Mouse (Mus musculus) erythroblast, adult 5-6 weeks (primary cell): ENCODE results near the gene Lsm7. TPM values are rescaled to one million over a fixed set of nuclear protein-coding genes. Genes with fewer than 3 reads are reported as not detected.
"Not testable (repeated sequence)": the region's sequence is repeated elsewhere in the genome, so short reads cannot be mapped to it uniquely, and the experiment has no call there.

Experiments
- ATAC-seq: replicated peaks from 2 replicates; pipeline ENCODE4 v1.8.0; 2016; ENCODE audit warnings: moderate number of reproducible peaks, mild to moderate bottlenecking, moderate TSS enrichment, inconsistent platforms; ENCODE audit not compliant: poor library complexity, low FRiP score, severe bottlenecking
- total RNA-seq, 2 experiments: library from RNA; stranded (forward) in 1 of 2; stranded (reverse) in 1 of 2; fragments of 150-400 nt in 1 of 2; fragments of 200-764, 138-1000 nt in 1 of 2; gene quantifications; 2 replicates each; pipeline versions ENCODE4 v1.2.3 to v1.2.4; 2015 to 2017; ENCODE audit warnings: low replicate concordance in 2 of 2

The Lsm7 gene
- total RNA-seq, 2 experiments from 2014 or later, result 33.2 to 59.8 TPM

GRCm38 (mm10) chr10:80841685-80842084 is 13.3 kb downstream of the Lsm7 start:
- no peak for ATAC-seq

GRCm38 (mm10) chr10:80839848-80840247 is 15.2 kb downstream of the Lsm7 start:
- no peak for ATAC-seq

- ATAC-seq, result no peak
Measured at GRCm38 (mm10) chr10:80838346-80838912, 16.6 kb downstream of the Lsm7 start.

- no peak for ATAC-seq
Measured at GRCm38 (mm10) chr10:80837827-80838226, 17.2 kb downstream of the Lsm7 start.

- ATAC-seq, result no peak
Measured at GRCm38 (mm10) chr10:80836949-80837379, 18.0 kb downstream of the Lsm7 start.

- ATAC-seq, result no peak
Measured at GRCm38 (mm10) chr10:80835617-80836016, 19.4 kb downstream of the Lsm7 start.

- ATAC-seq, result no peak
Measured at GRCm38 (mm10) chr10:80832818-80833217, 22.2 kb downstream of the Lsm7 start.

GRCm38 (mm10) chr10:80831136-80831535 is 23.9 kb downstream of the Lsm7 start:
- no peak for ATAC-seq

- no peak for ATAC-seq
Measured at GRCm38 (mm10) chr10:80829359-80830278, 25.4 kb downstream of the Lsm7 start.

- not testable (repeated sequence) for ATAC-seq
Measured at GRCm38 (mm10) chr10:80828587-80828986, 26.4 kb downstream of the Lsm7 start.

- ATAC-seq, result no peak
Measured at GRCm38 (mm10) chr10:80827870-80828420, 27.1 kb downstream of the Lsm7 start.

GRCm38 (mm10) chr10:80827063-80827869 is 27.7 kb downstream of the Lsm7 start:
- ATAC-seq, result no peak

- ATAC-seq, result peak; percentile 84
Measured at GRCm38 (mm10) chr10:80826151-80827062, 28.6 kb downstream of the Lsm7 start, which contains the start of gene Oaz1. TSS of gene Oaz1 (plus strand) at chr10:80826656.

GRCm38 (mm10) chr10:80824827-80825226 is 30.2 kb downstream of the Lsm7 start:
- no peak for ATAC-seq

GRCm38 (mm10) chr10:80823847-80824643 is 31.0 kb downstream of the Lsm7 start:
- ATAC-seq, result peak; percentile 48

GRCm38 (mm10) chr10:80823316-80823715 is 31.7 kb downstream of the Lsm7 start:
- ATAC-seq, result no peak

GRCm38 (mm10) chr10:80822528-80822927 is 32.5 kb downstream of the Lsm7 start:
- ATAC-seq, result no peak

GRCm38 (mm10) chr10:80821991-80822390 is 33.0 kb downstream of the Lsm7 start:
- ATAC-seq, result no peak
